Mouse (Mus musculus): ENCODE measurements at regions not wholly inside any gene's neighbourhood (a gene's known extent, or its start where the extent isn't known, plus 50 kb on each side); places are given as distances from the start of the nearest gene placed in this dataset.

GRCm38 (mm10) chr1:39102126-39102905 lies 91.2 kb upstream of the Npas2 start:
- Histone ChIP-seq H3K4me1 (ENCODE audit: control insufficient read depth in 2 of 2, insufficient read depth in 2 of 2, low read length in 2 of 2, poor library complexity in 1 of 2) (no peaks in the 10 kb centered on the region), H3K9ac (ENCODE audit: insufficient read depth, low read depth, low read length, poor library complexity, severe bottlenecking) (no peak overlapping the region), H3K9me3 (ENCODE audit: control insufficient read depth, insufficient read depth, low read depth, low read length) (no peaks in the 10 kb centered on the region), H3K36me3 (ENCODE audit: control insufficient read depth, insufficient read depth, low read length, poor library complexity, severe bottlenecking) (no peaks in the 10 kb centered on the region), H3K27ac (ENCODE audit: insufficient read depth, low read depth, low read length, poor library complexity, severe bottlenecking) (no peak overlapping the region), H3K4me3 (ENCODE audit: insufficient read depth in 1 of 2, low read depth in 1 of 2, low read length in 2 of 2, poor library complexity in 1 of 2, severe bottlenecking in 1 of 2) (no peak overlapping the region)
- no peak for TF ChIP-seq ZC3H11A (IDR thresholded peaks at IDR 0.05; ENCODE audit: borderline replicate concordance, low read depth, low read length)
- TF ChIP-seq MAFK (IDR thresholded peaks at IDR 0.05; ENCODE audit: insufficient read depth, low read depth, low read length): no peak
- no peak for TF ChIP-seq ZNF384 (IDR thresholded peaks at IDR 0.05; ENCODE audit: low read depth, low read length)
- TF ChIP-seq CHD2 (IDR thresholded peaks at IDR 0.05; ENCODE audit: low read depth, low read length): no peak
- no peak for TF ChIP-seq HCFC1 (IDR thresholded peaks at IDR 0.05; ENCODE audit: borderline replicate concordance, insufficient read depth, low read length)
- DNase-seq (ENCODE audit: low read depth, low spot score): no peak
- in situ Hi-C loops (cut with MboI; ENCODE audit: low sequenced_read_pairs in 2 of 2, unreplicated experiment in 2 of 2): no loop called here

GRCm38 (mm10) chr1:39102989-39103910 lies 90.3 kb upstream of the Npas2 start:
- H3K9ac ChIP-seq (ENCODE audit: insufficient read depth, low read depth, low read length, poor library complexity, severe bottlenecking): no peak overlapping the region
- no peak overlapping the region for H3K4me3 ChIP-seq (ENCODE audit: insufficient read depth in 1 of 2, low read depth in 1 of 2, low read length in 2 of 2, poor library complexity in 1 of 2, severe bottlenecking in 1 of 2)
- no peak for DNase-seq (ENCODE audit: low read depth, low spot score)
- in situ Hi-C loops (cut with MboI; ENCODE audit: low sequenced_read_pairs in 2 of 2, unreplicated experiment in 2 of 2): no loop called here
- H3K9me3 ChIP-seq (ENCODE audit: control insufficient read depth, insufficient read depth, low read depth, low read length): no peaks in the 10 kb centered on the region
- H3K27ac ChIP-seq (ENCODE audit: insufficient read depth, low read depth, low read length, poor library complexity, severe bottlenecking): no peak overlapping the region
- H3K36me3 ChIP-seq (ENCODE audit: control insufficient read depth, insufficient read depth, low read length, poor library complexity, severe bottlenecking): no peaks in the 10 kb centered on the region
- H3K4me1 ChIP-seq (ENCODE audit: control insufficient read depth in 2 of 2, insufficient read depth in 2 of 2, low read length in 2 of 2, poor library complexity in 1 of 2): no peaks in the 10 kb centered on the region
- TF ChIP-seq MAFK (IDR thresholded peaks at IDR 0.05; ENCODE audit: insufficient read depth, low read depth, low read length) (no peak), ZC3H11A (IDR thresholded peaks at IDR 0.05; ENCODE audit: borderline replicate concordance, low read depth, low read length) (no peak), HCFC1 (IDR thresholded peaks at IDR 0.05; ENCODE audit: borderline replicate concordance, insufficient read depth, low read length) (no peak), CHD2 (IDR thresholded peaks at IDR 0.05; ENCODE audit: low read depth, low read length) (no peak), ZNF384 (IDR thresholded peaks at IDR 0.05; ENCODE audit: low read depth, low read length) (no peak)

DNA sequence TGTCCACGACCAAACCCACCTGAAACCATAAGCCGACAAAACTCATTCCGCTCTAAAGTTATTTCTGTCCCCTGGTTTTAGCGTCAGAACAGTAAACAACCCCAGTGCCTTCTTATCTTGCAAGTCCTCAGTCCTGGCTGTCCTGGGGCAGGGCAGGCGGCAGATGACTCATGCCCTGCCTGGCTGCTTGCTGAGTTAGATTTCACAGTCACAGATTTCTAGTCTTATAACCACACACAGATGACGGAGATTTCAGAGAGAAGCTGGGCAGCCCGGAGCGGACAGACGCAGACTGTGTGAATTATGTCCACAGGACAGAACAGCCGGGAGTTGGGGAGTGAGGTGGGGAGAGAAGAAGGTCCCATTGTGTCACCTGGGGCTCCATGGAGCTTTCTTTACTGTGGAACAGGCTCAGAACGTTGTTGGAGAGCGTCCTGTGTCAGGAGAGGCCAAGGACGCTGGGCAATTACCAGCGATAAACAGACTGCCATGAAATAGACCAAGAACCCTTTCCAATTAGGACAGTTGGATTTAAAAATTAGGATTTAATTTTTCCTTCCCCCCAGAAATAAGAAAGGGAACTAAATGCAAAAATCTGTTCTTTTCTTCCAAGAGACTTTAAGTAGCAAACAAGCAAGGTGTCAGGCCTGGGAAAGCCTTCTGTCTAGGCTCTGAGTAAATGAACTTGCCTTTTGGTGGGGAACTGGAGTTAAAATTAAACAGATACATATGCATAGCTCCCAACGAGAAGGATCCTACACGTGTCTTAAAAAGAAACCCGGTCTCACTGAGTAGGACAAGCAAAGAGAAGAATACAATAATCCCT lies 87.8 kb upstream of the Npas2 start:
- no peak for DNase-seq (ENCODE audit: low read depth, low spot score)
- no peaks in the 10 kb centered on the region for H3K9me3 ChIP-seq (ENCODE audit: control insufficient read depth, insufficient read depth, low read depth, low read length)
- no peaks in the 10 kb centered on the region for H3K4me1 ChIP-seq (ENCODE audit: control insufficient read depth in 2 of 2, insufficient read depth in 2 of 2, low read length in 2 of 2, poor library complexity in 1 of 2)
- no peak overlapping the region for H3K9ac ChIP-seq (ENCODE audit: insufficient read depth, low read depth, low read length, poor library complexity, severe bottlenecking)
- TF ChIP-seq MAFK (IDR thresholded peaks at IDR 0.05; ENCODE audit: insufficient read depth, low read depth, low read length) (no peak), CHD2 (IDR thresholded peaks at IDR 0.05; ENCODE audit: low read depth, low read length) (no peak), ZNF384 (IDR thresholded peaks at IDR 0.05; ENCODE audit: low read depth, low read length) (no peak)
- no peak overlapping the region for H3K4me3 ChIP-seq (ENCODE audit: insufficient read depth in 1 of 2, low read depth in 1 of 2, low read length in 2 of 2, poor library complexity in 1 of 2, severe bottlenecking in 1 of 2)
- in situ Hi-C loops (cut with MboI; ENCODE audit: low sequenced_read_pairs in 2 of 2, unreplicated experiment in 2 of 2): no loop called here
- H3K36me3 ChIP-seq (ENCODE audit: control insufficient read depth, insufficient read depth, low read length, poor library complexity, severe bottlenecking): no peaks in the 10 kb centered on the region
- H3K27ac ChIP-seq (ENCODE audit: insufficient read depth, low read depth, low read length, poor library complexity, severe bottlenecking): no peak overlapping the region

- H3K9me3 ChIP-seq (ENCODE audit: control insufficient read depth, insufficient read depth, low read depth, low read length): no peaks in the 10 kb centered on the region
- no peak overlapping the region for H3K27ac ChIP-seq (ENCODE audit: insufficient read depth, low read depth, low read length, poor library complexity, severe bottlenecking)
- TF ChIP-seq MAFK (IDR thresholded peaks at IDR 0.05; ENCODE audit: insufficient read depth, low read depth, low read length) (no peak), ZNF384 (IDR thresholded peaks at IDR 0.05; ENCODE audit: low read depth, low read length) (no peak), HCFC1 (IDR thresholded peaks at IDR 0.05; ENCODE audit: borderline replicate concordance, insufficient read depth, low read length) (no peak), CHD2 (IDR thresholded peaks at IDR 0.05; ENCODE audit: low read depth, low read length) (no peak), ZC3H11A (IDR thresholded peaks at IDR 0.05; ENCODE audit: borderline replicate concordance, low read depth, low read length) (no peak)
- in situ Hi-C loops (cut with MboI; ENCODE audit: low sequenced_read_pairs in 2 of 2, unreplicated experiment in 2 of 2): no loop called here
- H3K4me1 ChIP-seq (ENCODE audit: control insufficient read depth in 2 of 2, insufficient read depth in 2 of 2, low read length in 2 of 2, poor library complexity in 1 of 2): no peaks in the 10 kb centered on the region
- no peak for DNase-seq (ENCODE audit: low read depth, low spot score)
- no peaks in the 10 kb centered on the region for H3K36me3 ChIP-seq (ENCODE audit: control insufficient read depth, insufficient read depth, low read length, poor library complexity, severe bottlenecking)
- no peak overlapping the region for H3K9ac ChIP-seq (ENCODE audit: insufficient read depth, low read depth, low read length, poor library complexity, severe bottlenecking)
- H3K4me3 ChIP-seq (ENCODE audit: insufficient read depth in 1 of 2, low read depth in 1 of 2, low read length in 2 of 2, poor library complexity in 1 of 2, severe bottlenecking in 1 of 2): no peak overlapping the region
These were observed 87.2 kb upstream of the Npas2 start for GRCm38 (mm10) chr1:39106372-39106643.
